Mouse (Mus musculus): ENCODE measurements around the gene Acad12. TPM values are rescaled to one million over a fixed set of nuclear protein-coding genes. Genes with fewer than 3 reads are reported as not detected.
"Not testable (repeated sequence)": the region's sequence is repeated elsewhere in the genome, so short reads cannot be mapped to it uniquely, and the experiment has no call there.

Acad12 gene
- 2.1 and 2.5 TPM in 2 replicates for polyA plus RNA-seq (2016; fragmentation: Nextera tagmentation; extraction: Ambion mirVana)

DNA sequence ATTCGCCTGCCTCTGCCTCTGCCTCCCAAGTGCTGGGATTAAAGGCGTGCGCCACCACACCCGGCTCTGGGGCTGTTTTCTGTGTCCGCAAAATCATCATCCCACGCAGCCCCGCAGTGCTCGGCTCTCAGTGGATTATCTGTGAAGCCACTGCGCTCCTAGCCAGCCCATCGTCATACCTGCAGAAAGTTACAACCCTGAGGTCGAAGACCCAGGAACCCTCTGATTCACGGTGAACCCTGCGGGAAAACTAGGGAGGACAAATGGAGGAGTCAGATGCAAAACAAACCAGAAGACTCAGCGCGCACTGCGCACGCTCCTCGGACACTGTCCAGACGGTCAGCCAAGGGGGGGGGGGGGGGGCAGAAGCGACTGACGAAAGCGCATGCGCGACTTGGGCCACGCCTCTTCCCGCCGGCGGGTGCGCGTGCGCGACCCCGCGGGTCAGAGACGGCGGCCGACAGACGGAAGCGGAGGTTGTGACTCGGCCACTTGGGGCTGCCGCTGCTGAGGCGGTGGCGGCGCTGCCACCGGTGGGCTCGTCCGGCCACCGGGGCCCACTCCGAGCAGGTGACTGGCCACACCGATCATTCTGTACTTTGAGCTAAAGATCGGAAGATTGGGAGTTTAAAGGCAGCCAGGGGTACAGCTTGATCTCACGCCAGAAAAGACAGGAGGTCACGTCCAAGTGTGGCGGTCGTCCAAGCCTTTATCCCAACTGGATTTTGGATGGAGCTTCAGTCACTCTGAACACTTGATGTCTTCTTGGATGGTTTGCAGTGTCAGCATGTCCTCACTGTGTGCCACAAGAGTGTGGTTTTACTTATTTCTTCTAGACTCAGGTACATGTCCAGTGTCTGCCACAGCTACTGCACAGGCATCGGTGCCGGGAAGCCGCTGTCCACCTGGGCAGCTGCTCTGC is at the start of gene Acad12:
TSS of gene Acad12 (minus strand) at position 347 of the 922 bp plus-strand sequence.
- peak; percentile 48 for ATAC-seq (ENCODE audit: insufficient number of reproducible peaks, insufficient read depth, low FRiP score, low TSS enrichment)
- H3K27me3 ChIP-seq, result no peaks in the 10 kb centered on the region
- peak within 1 kb of the TSS; percentile 66 for H3K9ac ChIP-seq
- H3K9me3 ChIP-seq, result no peaks in the 10 kb centered on the region
- peaks cover 8% of the 10 kb centered on the region for H3K4me1 ChIP-seq
- peak within 1 kb of the TSS; percentile 78 for H3K4me3 ChIP-seq
- peak within 1 kb of the TSS; percentile 67 for H3K27ac ChIP-seq
- H3K4me2 ChIP-seq (replicated peaks), result peak within 1 kb of the TSS; percentile 70
- no peaks in the 10 kb centered on the region for H3K36me3 ChIP-seq
- 1% methylated on average over 56 of the region's 58 CpGs for WGBS

GRCm38 (mm10) chr5:121668411-121668810 is 49.7 kb upstream of the Acad12 start:
- H3K9ac ChIP-seq, result no peak overlapping the region
- ATAC-seq (ENCODE audit: insufficient number of reproducible peaks, insufficient read depth, low FRiP score, low TSS enrichment), result no peak
- H3K9me3 ChIP-seq, result no peaks in the 10 kb centered on the region
- H3K36me3 ChIP-seq, result peaks cover 57% of the 10 kb centered on the region
- H3K4me1 ChIP-seq, result no peaks in the 10 kb centered on the region
- no peak overlapping the region for H3K4me3 ChIP-seq
- H3K27me3 ChIP-seq, result no peaks in the 10 kb centered on the region
- WGBS, result 67% methylated on average over 6 of the region's 6 CpGs
- no peak overlapping the region for H3K4me2 ChIP-seq (replicated peaks)
- no peak overlapping the region for H3K27ac ChIP-seq

DNA sequence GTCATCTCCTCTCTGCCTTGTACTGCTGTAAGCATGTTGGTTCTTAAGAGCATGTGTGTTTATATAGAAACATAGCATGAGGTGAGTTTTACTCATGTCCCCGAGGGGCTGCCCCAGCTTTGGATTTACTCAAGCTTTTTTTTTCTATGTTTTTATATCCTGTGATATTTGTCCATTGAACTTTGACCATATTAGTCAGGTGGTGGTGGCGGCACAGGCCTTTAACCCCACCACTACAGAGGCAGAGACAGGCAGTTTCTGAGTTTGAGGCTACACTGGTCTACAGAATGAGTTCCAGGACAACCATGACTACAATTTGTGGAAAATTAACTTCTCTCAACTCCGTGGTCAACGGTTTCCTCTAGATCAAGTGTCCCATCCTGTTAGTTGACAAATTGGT is 48.3 kb upstream of the Acad12 start:
- 89% methylated on average over 4 of the region's 4 CpGs for WGBS
- Histone ChIP-seq H3K4me1 (no peaks in the 10 kb centered on the region), H3K4me3 (no peak overlapping the region), H3K36me3 (peaks cover 57% of the 10 kb centered on the region), H3K9me3 (no peaks in the 10 kb centered on the region), H3K27ac (no peak overlapping the region), H3K27me3 (no peaks in the 10 kb centered on the region), H3K9ac (no peak overlapping the region), H3K4me2 (replicated peaks) (no peak overlapping the region)
- no peak for ATAC-seq (ENCODE audit: insufficient number of reproducible peaks, insufficient read depth, low FRiP score, low TSS enrichment)

DNA sequence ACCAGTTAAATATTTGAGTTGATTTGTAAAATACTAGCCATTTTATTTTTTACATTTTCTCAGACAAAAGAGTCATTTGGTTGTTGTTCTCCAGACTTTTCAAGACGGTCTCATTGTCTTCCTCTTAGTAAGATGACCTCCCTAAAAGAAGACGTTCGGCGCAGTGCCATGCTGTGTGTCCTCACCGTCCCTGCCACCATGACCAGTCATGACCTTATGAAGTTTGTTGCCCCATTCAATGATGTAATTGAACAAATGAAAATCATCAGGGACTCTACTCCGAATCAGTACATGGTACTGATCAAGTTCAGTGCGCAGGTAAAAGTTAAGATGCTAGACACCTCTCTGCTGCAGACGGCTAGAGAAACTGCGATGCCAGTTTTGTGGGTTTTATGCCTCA is 46.2 kb upstream of the Acad12 start:
- 94% methylated on average over 9 of the region's 9 CpGs for WGBS
- Histone ChIP-seq H3K4me3 (no peak overlapping the region), H3K27ac (no peak overlapping the region), H3K9ac (no peak overlapping the region), H3K9me3 (no peaks in the 10 kb centered on the region), H3K4me1 (peaks cover 9% of the 10 kb centered on the region), H3K4me2 (replicated peaks) (no peak overlapping the region), H3K36me3 (peaks cover 46% of the 10 kb centered on the region), H3K27me3 (no peaks in the 10 kb centered on the region)
- no peak for ATAC-seq (ENCODE audit: insufficient number of reproducible peaks, insufficient read depth, low FRiP score, low TSS enrichment)

DNA sequence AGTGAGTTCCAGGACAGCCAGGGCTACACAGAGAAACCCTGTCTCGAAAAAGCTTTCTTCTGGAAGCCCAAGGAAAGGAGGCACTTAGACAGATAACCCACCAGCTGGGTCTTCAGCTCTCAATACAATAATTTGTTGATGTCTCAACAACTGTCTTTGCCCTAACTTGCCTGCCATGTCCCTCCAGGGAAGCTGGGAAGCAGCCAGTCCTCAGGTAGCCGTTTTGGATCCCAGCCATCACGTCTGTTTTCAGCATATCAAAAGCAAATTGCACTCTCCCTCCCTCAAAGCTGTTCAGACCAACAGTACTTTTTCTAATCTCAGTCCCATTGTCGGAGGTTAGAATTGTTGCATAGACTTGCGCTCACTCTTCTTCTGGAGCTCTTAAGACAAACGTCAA is 45.3 kb upstream of the Acad12 start:
- peaks cover 39% of the 10 kb centered on the region for H3K36me3 ChIP-seq
- peaks cover 12% of the 10 kb centered on the region for H3K4me1 ChIP-seq
- no peak overlapping the region for H3K4me3 ChIP-seq
- no peaks in the 10 kb centered on the region for H3K27me3 ChIP-seq
- H3K9me3 ChIP-seq, result no peaks in the 10 kb centered on the region
- no peak overlapping the region for H3K4me2 ChIP-seq (replicated peaks)
- ATAC-seq (ENCODE audit: insufficient number of reproducible peaks, insufficient read depth, low FRiP score, low TSS enrichment), result no peak
- 84% methylated on average over 6 of the region's 6 CpGs for WGBS
- no peak overlapping the region for H3K9ac ChIP-seq
- H3K27ac ChIP-seq, result no peak overlapping the region

GRCm38 (mm10) chr5:121663456-121663855 is 44.7 kb upstream of the Acad12 start:
- no peak overlapping the region for H3K4me3 ChIP-seq
- no peak overlapping the region for H3K9ac ChIP-seq
- no peaks in the 10 kb centered on the region for H3K27me3 ChIP-seq
- ATAC-seq (ENCODE audit: insufficient number of reproducible peaks, insufficient read depth, low FRiP score, low TSS enrichment), result no peak
- H3K36me3 ChIP-seq, result peaks cover 35% of the 10 kb centered on the region
- H3K4me1 ChIP-seq, result peaks cover 12% of the 10 kb centered on the region
- no peak overlapping the region for H3K27ac ChIP-seq
- H3K4me2 ChIP-seq (replicated peaks), result no peak overlapping the region
- no peaks in the 10 kb centered on the region for H3K9me3 ChIP-seq
- 86% methylated on average over 8 of the region's 8 CpGs for WGBS

- H3K9ac ChIP-seq, result peak overlapping the region; percentile 77
These were observed 42.8 kb upstream of the Acad12 start for GRCm38 (mm10) chr5:121661494-121661893.

DNA sequence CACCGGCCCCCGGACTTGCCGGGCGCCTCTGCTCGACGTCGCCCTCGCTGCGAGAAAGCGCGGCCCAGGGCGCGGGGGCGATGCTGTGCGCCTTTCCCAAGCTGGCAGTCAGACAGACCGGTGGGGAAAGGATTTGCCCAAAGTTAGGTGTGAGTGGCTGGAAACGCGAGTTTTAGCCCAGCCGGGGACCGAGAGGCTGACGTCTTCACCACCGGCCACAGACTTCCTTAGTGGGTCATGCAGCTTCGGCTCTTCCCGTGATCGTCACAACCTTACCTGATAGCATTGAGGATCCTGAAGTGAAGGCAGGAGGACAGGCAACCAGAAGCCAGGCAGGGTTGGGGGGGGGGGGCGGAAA is 42.1 kb upstream of the Acad12 start:
- under 1% methylated on average over 25 of the region's 26 CpGs for WGBS
- Histone ChIP-seq H3K4me1 (peaks cover 12% of the 10 kb centered on the region), H3K27me3 (no peaks in the 10 kb centered on the region), H3K4me2 (replicated peaks) (peak overlapping the region; percentile 67), H3K9me3 (no peaks in the 10 kb centered on the region), H3K36me3 (peaks cover 20% of the 10 kb centered on the region), H3K4me3 (peak overlapping the region; percentile 86), H3K9ac (peak overlapping the region; percentile 77), H3K27ac (peak overlapping the region; percentile 58)
- peak; percentile 22; the same call in 1 of the 2 replicates for ATAC-seq (ENCODE audit: insufficient number of reproducible peaks, insufficient read depth, low FRiP score, low TSS enrichment)

More at GRCm38 (mm10) chr5:121661494-121661893, 42.8 kb upstream of the Acad12 start:
- Histone ChIP-seq H3K4me2 (replicated peaks) (peak overlapping the region; percentile 67), H3K4me1 (peaks cover 12% of the 10 kb centered on the region), H3K9me3 (no peaks in the 10 kb centered on the region), H3K27me3 (no peaks in the 10 kb centered on the region), H3K36me3 (peaks cover 23% of the 10 kb centered on the region), H3K27ac (no peak overlapping the region), H3K4me3 (peak overlapping the region; percentile 86)
- 86% methylated on average over 5 of the region's 5 CpGs for WGBS
- ATAC-seq (ENCODE audit: insufficient number of reproducible peaks, insufficient read depth, low FRiP score, low TSS enrichment), result no peak

DNA sequence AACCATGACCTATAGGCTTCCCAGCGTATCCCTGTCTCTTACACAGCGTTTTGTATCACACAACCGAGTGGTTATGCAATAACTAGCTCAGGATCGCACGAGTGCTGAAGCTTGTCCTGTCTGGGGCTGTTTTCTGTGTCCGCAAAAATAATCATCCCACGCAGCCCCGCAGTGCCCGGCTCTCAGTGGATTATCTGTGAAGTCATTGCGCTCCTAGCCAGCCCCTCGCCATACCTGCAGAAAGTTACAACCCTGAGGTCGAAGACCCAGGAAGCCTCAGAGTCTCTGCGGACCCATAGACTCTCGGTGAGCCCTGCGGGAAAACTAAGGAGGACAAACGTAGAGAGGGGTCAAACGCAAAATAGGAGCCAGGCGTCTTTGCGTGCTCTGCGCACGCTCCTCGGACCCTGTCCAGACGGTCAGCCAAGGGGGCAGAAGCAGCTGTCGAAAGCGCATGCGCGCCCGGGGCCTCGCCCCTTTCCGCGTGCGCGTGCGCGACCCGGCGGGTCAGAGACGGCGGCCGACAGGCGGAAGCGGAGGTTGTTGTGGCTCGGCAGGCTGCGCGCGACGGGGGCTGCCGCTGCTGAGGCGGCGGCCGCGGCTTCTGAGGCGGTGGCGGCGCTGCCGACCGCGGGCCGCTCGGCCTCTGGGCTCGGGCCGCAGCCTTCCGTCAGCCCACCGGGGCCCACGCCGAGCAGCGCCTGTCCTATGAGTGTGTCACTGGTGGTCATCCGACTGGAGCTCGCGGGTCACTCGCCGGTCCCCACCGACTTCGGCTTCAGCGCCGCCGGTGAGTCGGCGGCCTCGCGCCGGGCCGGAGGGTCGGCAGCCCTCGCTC is 41.5 kb upstream of the Acad12 start, which contains the start of the genes Acad10 and Brap:
TSS of gene Acad10 (minus strand) at position 456 of the 838 bp plus-strand sequence.
TSS of gene Brap (plus strand) at position 505 of the 838 bp plus-strand sequence.
- Histone ChIP-seq H3K27ac (peak within 1 kb of the TSS; percentile 58), H3K9me3 (no peaks in the 10 kb centered on the region), H3K4me3 (peak within 1 kb of the TSS; percentile 86), H3K36me3 (peaks cover 20% of the 10 kb centered on the region), H3K9ac (peak within 1 kb of the TSS; percentile 77), H3K4me2 (replicated peaks) (peak within 1 kb of the TSS; percentile 67), H3K4me1 (peaks cover 12% of the 10 kb centered on the region), H3K27me3 (no peaks in the 10 kb centered on the region)
- WGBS, result 2% methylated on average over 70 of the region's 85 CpGs
- peak; percentile 84 for ATAC-seq (ENCODE audit: insufficient number of reproducible peaks, insufficient read depth, low FRiP score, low TSS enrichment)

DNA sequence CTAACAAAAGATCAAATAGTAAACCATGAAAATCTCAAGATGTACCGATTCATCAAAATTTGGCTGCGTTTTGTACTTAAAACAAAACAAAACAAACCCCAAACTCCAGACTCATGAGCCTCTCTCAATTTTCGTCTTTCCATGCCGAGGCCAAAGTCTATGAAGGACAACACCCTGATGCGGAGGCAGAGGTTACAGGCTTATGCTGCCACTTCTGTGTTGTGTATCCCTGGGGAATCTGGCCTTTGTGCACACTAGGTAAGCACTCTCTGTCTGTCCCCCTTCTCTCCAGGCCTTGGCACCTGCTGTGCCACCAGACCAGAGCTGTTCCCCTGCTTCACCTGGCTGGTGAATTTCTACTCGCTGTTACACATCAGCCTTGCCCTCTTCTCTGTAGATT is 38.9 kb upstream of the Acad12 start:
- H3K36me3 ChIP-seq; ATAC-seq (ENCODE audit: insufficient number of reproducible peaks, insufficient read depth, low FRiP score, low TSS enrichment); H3K27ac ChIP-seq; H3K4me3 ChIP-seq; H3K4me2 ChIP-seq (replicated peaks); H3K9ac ChIP-seq; H3K27me3 ChIP-seq; H3K9me3 ChIP-seq: not testable (repeated sequence)
- H3K4me1 ChIP-seq, result peaks cover 12% of the 10 kb centered on the region
- WGBS, result 86% methylated on average over 6 of the region's 6 CpGs

- not testable (repeated sequence) for H3K27ac ChIP-seq; H3K27me3 ChIP-seq; H3K4me3 ChIP-seq; H3K9ac ChIP-seq; H3K9me3 ChIP-seq; ATAC-seq (ENCODE audit: insufficient number of reproducible peaks, insufficient read depth, low FRiP score, low TSS enrichment); H3K36me3 ChIP-seq; H3K4me2 ChIP-seq (replicated peaks)
- H3K4me1 ChIP-seq, result peaks cover 12% of the 10 kb centered on the region
- 76% methylated on average over 6 of the region's 6 CpGs for WGBS
These were observed 38.1 kb upstream of the Acad12 start for GRCm38 (mm10) chr5:121656866-121657265.
